Mouse (Mus musculus): ENCODE results near the gene Pde4d.
A peak's percentile ranks its signal among the peaks of the same experiment; 100 is the strongest.

Gene Pde4d

GRCm38 (mm10) chr13:109437231-109437776 lies 987.6 kb downstream of the Pde4d start:
- peak; percentile 14 for DNase-seq

DNA sequence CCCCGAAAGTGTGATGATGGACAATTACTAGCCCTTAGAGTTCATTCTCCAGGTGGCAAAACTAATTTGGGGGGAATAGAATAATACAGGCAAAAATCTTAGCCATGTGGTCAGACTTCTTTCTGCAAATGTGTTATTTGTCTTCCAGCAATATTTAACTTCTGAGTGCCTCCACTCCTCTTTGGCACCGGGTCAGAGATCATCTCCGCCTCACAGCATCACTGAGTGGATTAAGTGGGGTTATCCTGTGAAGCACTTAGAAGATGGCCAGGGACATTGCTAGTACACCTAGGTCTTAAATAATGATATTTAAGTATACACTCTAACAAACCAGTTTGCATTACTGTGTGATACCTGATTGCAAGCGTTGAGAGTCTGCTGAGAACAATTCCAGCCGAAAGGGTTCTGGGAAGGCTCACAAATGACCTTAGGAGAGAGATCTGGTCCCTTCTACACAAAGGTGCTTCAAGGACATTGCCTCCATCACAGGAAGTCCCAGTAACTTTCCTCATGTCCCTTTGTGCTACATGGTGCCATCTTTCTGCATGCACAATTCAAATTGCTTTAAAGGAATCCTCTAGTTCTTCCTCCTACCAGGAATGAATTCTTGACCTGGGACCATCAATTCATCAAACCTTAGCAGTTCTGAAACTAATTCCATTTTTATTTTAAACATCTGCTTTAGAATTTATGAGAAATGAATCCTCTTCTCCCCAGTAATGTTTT lies 989.9 kb downstream of the Pde4d start:
- DNase-seq, result peak; percentile 91

DNA sequence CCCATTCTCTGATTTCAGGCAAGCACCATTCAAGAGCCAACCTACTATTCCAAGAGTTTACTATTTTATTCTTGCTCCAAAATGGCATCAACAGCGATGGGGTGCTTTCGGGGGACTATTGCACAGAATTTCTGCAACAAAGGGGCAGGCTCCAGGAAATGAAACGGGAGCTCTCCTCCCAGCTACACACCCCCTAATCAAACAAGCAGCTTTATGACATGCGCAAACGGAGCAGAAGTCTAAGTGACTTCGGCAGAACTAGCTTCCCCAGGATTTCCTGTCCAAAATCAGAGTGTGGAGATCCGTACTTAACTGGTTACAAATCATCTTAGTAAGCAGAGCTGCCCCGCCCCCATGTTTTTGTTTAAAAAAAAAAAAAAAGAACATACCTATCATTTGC lies 990.6 kb downstream of the Pde4d start:
- DNase-seq, result peak; percentile 86

DNA sequence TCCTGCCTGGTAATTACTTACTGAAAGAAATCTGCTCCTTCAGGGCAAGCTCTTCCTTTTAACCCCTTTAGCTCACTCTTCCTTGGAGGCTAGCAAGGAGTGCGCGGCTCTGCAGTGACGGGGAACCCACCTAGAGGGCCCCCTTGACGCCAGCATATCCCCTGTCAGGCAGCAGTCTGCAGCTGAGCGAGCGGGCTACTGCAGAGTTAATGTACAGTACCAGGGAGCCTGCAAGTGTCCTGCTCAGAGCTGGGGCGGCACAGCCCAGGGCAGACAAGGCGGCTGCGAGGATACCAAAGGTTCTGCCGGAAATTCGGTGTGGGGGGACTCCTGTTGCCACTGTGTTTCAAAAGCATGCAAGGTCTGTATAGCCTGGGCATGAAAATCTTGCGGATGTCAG lies 991.1 kb downstream of the Pde4d start:
- peak; percentile 93 for DNase-seq

DNA sequence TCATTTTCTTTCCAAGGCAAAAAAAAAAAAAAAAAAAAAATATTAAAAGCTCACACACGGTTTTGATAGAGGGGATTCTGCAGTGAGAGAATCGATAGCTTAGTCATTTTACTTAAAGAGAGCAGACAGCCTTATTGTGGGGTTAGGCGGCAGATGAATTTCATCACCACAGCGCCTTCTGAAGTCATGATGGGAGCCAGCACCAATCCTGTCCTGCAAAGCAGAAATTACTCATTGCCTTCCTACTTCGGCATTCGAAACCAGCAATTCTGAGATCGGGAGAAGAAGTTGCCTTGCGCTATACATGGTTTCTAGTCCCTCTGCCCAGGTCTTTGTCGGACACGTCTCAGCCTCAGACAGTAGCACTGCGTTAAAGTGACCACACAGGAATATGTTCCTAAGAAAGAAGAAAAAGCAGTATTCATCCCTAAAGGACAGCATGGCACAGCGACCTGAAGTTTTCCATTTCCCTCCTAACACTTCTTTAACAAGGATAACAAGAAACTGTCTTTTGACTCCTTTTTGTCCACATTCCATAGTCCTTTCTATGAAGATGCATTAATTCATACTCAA lies 991.7 kb downstream of the Pde4d start:
- DNase-seq, result peak; percentile 42

DNA sequence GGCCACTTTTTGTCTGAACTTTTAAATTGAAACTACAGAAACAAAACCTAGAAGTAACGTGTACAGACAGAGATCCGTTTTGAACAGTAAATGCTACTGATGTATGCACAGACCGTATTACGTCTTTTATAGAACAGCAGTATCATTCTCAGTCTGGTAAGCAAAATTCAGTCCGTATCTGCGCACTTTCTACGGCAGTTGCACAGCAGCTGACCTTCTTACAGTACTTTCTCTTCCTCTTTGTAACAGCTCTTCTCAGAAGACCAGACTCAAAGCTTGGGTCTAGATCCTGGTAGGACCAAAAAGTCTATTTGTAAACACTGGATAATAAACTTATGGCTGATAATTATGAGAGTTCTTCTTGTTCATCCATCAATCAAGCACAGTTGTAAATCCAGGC lies 996.4 kb downstream of the Pde4d start:
- DNase-seq, result peak; percentile 14

- peak; percentile 67 for DNase-seq
Observed at GRCm38 (mm10) chr13:109448121-109448520, 998.4 kb downstream of the Pde4d start.

DNA sequence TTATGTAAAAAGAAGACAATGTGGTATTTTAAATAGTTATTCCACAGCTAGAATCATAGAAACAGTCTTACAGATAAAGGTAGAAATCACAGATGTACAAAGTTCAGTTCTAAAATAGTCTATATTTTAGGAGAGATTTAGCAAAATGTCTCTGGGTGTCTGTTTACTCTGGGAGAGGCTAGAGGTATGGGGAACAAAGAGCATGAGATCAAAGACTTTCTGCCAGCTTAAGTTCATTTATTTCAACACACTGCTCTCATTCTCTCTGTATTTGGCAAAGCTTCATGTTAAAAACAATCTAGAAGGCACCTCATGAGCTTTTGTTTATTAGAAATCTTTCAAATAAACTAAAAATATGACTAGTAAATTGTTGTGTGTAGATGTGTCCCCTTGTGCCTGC lies 1024.6 kb downstream of the Pde4d start:
- no peak for DNase-seq

- peak; percentile 13 for DNase-seq
Observed at GRCm38 (mm10) chr13:109481446-109481845, 1031.7 kb downstream of the Pde4d start.

- no peak for DNase-seq
Observed at GRCm38 (mm10) chr13:109486166-109486565, 1036.4 kb downstream of the Pde4d start.

GRCm38 (mm10) chr13:109487378-109487777 lies 1037.6 kb downstream of the Pde4d start:
- DNase-seq, result peak; percentile 50

- DNase-seq, result no peak
Observed at GRCm38 (mm10) chr13:109490853-109491252, 1041.1 kb downstream of the Pde4d start.

DNA sequence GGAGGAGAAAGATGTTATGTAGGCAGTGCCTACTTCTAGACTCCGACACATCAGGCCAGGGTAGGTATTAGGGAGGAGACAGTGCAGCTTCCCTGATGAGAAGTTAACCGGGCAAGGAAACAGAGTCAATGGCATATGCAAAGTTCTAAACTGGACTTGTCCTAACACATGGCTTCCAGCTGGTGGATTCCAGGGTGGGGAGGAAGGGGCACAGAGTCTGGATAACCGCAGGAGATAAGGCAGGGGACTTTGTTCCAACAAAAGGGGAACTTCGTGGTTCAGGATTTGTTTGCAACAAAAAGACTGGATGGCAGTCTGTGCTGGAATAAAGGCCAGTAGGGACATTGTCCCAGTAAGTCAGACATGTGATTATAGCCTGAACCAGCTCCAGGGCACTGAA lies 1042.1 kb downstream of the Pde4d start:
- DNase-seq, result no peak

GRCm38 (mm10) chr13:109500336-109500735 lies 1050.6 kb downstream of the Pde4d start:
- no peak for DNase-seq

GRCm38 (mm10) chr13:109502796-109503195 lies 1053.0 kb downstream of the Pde4d start:
- peak; percentile 38 for DNase-seq

DNA sequence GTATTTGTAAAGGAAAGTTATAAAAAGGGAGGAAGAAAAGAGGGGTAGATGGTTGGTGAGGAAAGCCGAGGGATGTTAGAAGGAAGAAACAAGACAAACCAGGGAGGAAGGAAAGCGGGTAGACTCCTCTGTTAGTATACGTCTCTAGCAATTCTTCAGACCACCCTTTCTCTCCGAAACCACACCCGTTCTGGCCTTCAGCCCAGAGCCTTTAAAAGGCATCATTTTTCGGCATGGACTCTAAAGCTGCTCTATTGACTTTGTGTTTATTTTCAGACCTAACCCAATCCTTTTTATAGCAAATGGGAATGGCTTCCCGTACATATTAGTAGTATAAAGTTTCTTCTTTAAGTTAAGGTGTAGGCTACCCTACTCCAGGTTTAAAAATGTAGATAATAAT lies 1057.0 kb downstream of the Pde4d start:
- no peak for DNase-seq

DNA sequence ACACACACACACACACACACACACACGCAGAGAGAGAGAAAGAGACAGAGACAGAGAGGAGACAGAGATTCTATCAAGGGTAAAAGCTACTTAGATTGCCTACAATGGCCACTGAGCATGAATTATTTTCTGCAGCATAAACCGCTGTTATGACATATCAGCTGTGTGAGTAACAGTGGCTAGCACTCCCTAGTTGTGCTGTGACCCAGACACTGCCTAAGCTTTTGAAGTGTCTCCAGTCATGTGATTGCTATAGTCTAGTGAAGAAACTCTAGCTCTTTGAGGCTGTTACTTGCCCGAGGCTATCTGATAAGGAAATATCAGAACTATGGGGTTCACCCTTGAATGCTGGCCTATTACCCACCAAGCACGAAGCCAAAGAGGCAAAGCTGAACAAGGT lies 1058.7 kb downstream of the Pde4d start:
- no peak for DNase-seq

GRCm38 (mm10) chr13:109518194-109518593 lies 1068.4 kb downstream of the Pde4d start:
- no peak for DNase-seq

GRCm38 (mm10) chr13:109519485-109519884 lies 1069.7 kb downstream of the Pde4d start:
- DNase-seq, result no peak

GRCm38 (mm10) chr13:109519966-109520646 lies 1070.4 kb downstream of the Pde4d start:
- DNase-seq, result no peak

DNA sequence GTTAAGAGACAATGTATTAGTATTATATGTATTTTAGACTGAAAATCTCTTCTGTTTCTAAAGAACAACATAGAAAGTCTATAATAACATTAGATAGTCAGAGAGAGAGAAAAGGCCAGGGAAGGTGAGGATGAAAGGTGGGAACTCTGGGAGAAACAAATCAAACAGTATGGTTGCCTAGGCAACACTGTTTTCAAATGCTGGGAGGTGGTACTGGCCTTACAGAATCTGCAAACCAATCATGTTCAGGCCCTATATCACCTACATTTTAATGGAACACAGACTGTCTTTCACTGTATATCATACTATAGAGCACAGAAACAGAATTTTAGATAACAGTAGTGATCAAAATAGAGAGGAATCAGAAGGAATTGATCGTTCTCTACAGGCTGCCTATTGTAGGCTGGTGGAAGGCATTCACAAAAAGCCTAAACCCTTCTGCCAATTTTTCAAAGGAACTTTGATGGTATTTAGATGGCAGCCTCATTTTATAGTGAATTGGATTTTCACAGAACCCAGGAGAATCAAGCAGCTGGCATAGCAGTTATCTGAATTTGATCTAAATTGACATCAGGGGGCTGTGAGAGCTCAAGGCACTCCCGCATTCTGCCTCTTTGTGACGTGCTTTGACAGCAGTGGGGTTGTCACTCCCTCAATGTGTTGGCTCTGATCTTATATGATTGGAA lies 1084.2 kb downstream of the Pde4d start:
- no peak for DNase-seq

GRCm38 (mm10) chr13:109534709-109535284 lies 1085.0 kb downstream of the Pde4d start:
- DNase-seq, result no peak

GRCm38 (mm10) chr13:109536636-109537035 lies 1086.9 kb downstream of the Pde4d start:
- DNase-seq, result no peak
